Mouse (Mus musculus): Measurements from ENCODE around the gene Rassf7. TPM values are rescaled to one million over a fixed set of nuclear protein-coding genes. Genes with fewer than 3 reads are reported as not detected.
A peak's percentile ranks its signal among the peaks of the same experiment; 100 is the strongest.

Gene Rassf7
- polyA plus RNA-seq, 1 experiment from 2014 or later, result 20.2 TPM

DNA sequence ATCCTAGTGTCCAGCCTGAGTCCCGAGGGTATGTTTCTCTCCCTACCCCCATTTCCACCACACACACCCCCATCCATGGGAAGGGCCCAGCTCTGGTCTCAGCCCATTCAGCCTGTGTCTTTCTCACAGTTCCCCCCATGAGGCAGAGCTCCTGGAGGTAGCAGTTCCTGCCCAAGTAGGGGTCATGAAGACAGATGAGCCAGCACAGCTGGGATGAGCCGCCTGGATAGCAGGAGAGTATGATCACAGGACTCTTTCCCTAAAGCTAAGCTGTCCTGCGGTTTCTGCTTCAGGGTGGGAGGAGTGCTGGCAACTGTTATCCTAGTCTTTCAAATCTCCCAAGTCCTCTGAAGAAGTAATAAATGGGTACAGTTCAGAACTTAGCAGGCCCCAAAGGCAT lies 2.5 kb downstream of the Rassf7 start:
- 85% methylated on average over 3 of the region's 3 CpGs for WGBS
- Histone ChIP-seq H3K27me3 (ENCODE audit: control insufficient read depth, insufficient read depth, low read length) (no peaks in the 10 kb centered on the region), H3K9ac (no peak overlapping the region), H3K4me2 (replicated peaks) (no peak overlapping the region), H3K4me3 (replicated peaks; ENCODE audit: low read length) (no peak overlapping the region), H3K36me3 (replicated peaks; ENCODE audit: control insufficient read depth, insufficient read depth) (no peaks in the 10 kb centered on the region; the same call in 1 of the 2 replicates), H3K4me1 (replicated peaks; ENCODE audit: control insufficient read depth, insufficient read depth, low read length) (peaks cover 32% of the 10 kb centered on the region), H3K27ac (no peak overlapping the region), H3K9me3 (ENCODE audit: control insufficient read depth, low read length) (no peaks in the 10 kb centered on the region)
- ATAC-seq (ENCODE audit: low FRiP score) (no peak), DNase-seq (ENCODE audit: low spot score) (no peak)

DNA sequence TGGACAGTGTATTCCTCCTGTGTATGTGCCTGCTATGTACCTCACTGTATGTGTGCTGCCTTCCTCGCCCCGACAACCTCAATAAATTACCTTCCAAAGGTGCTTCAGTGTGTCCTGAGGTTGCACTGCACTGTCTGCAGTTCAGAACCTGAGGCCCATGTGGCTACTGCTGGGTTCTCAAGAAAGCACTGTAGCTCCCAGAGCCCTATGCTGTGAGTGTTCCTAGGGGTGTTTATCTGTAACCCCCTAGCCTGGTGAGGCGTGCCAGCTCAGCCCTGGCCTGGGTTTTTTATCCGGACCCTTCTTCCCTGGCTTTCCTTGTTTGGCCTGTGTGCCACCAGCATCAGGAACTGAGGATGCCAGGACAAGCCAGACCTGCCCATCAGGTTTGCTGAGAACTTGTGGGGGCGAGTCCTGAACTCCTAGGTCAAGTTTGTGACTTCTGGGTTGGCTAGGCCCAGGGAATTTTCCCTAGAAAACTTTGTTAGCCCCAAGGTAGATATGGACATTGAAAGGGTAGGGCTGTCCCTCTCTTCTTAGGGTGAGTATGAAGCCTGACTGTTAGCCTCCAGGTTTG lies 3.0 kb downstream of the Rassf7 start:
- no peaks in the 10 kb centered on the region for H3K27me3 ChIP-seq (ENCODE audit: control insufficient read depth, insufficient read depth, low read length)
- H3K27ac ChIP-seq, result no peak overlapping the region
- H3K36me3 ChIP-seq (replicated peaks; ENCODE audit: control insufficient read depth, insufficient read depth), result no peaks in the 10 kb centered on the region; the same call in 1 of the 2 replicates
- ATAC-seq (ENCODE audit: low FRiP score) (no peak), DNase-seq (ENCODE audit: low spot score) (no peak)
- peaks cover 32% of the 10 kb centered on the region for H3K4me1 ChIP-seq (replicated peaks; ENCODE audit: control insufficient read depth, insufficient read depth, low read length)
- no peak overlapping the region for H3K4me2 ChIP-seq (replicated peaks)
- 88% methylated on average over 5 of the region's 5 CpGs for WGBS
- no peaks in the 10 kb centered on the region for H3K9me3 ChIP-seq (ENCODE audit: control insufficient read depth, low read length)
- no peak overlapping the region for H3K4me3 ChIP-seq (replicated peaks; ENCODE audit: low read length)
- no peak overlapping the region for H3K9ac ChIP-seq

DNA sequence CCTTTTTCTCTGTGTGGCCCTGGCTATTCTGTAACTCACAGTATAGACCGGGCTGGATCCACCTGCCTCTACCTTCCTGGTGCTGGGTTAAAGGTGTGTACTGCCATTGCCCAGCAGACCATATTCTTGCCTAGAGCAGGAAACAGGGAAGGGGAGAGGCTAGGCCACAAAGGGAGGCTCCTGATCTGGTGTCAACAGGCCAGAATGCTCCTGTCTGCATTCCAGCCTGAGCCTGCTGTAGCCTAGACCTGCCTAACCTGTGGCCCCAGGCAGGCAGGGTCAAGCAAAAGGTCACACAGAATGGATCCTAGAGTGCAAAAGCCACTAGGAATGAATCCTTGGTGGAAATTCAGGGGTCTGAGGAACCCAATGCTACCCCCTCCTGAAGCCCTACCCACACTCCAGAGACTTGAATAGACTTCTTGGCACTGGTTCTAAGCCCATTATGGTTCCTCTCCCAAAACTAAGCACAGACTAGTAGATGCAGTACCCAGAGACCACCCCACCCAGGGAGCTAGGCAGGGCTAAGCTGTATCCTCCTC lies 4.0 kb downstream of the Rassf7 start:
- 100% methylated on average over 1 of the region's 1 CpGs for WGBS
- Histone ChIP-seq H3K9ac (no peak overlapping the region), H3K4me3 (replicated peaks; ENCODE audit: low read length) (no peak overlapping the region), H3K36me3 (replicated peaks; ENCODE audit: control insufficient read depth, insufficient read depth) (no peaks in the 10 kb centered on the region; the same call in 1 of the 2 replicates), H3K9me3 (ENCODE audit: control insufficient read depth, low read length) (no peaks in the 10 kb centered on the region), H3K4me2 (replicated peaks) (no peak overlapping the region), H3K4me1 (replicated peaks; ENCODE audit: control insufficient read depth, insufficient read depth, low read length) (peaks cover 32% of the 10 kb centered on the region), H3K27ac (no peak overlapping the region), H3K27me3 (ENCODE audit: control insufficient read depth, insufficient read depth, low read length) (no peaks in the 10 kb centered on the region)
- DNase-seq (ENCODE audit: low spot score) (no peak), ATAC-seq (ENCODE audit: low FRiP score) (no peak)

DNA sequence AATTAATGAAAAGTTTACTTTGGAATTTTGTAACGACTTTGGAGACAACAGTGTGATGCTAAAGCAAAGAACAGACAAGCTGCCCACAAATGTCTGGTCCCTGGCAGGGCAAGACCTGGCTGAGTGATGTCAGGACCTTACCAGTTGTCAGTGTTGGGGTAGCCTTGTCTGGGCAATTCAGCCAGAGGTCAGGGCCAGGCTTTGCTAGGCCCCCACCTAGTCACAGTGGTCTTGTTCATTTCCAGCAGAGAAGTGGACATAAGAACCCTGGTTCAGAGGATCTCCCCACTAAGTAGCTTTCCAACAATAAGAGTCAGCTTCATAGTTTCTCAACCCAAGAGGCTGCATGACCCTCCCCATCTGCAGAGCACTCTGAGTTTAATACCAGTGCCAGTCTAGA lies 4.7 kb downstream of the Rassf7 start:
- Histone ChIP-seq H3K27ac (no peak overlapping the region), H3K9ac (no peak overlapping the region), H3K4me3 (replicated peaks; ENCODE audit: low read length) (no peak overlapping the region), H3K4me1 (replicated peaks; ENCODE audit: control insufficient read depth, insufficient read depth, low read length) (peaks cover 27% of the 10 kb centered on the region), H3K9me3 (ENCODE audit: control insufficient read depth, low read length) (no peaks in the 10 kb centered on the region), H3K27me3 (ENCODE audit: control insufficient read depth, insufficient read depth, low read length) (no peaks in the 10 kb centered on the region), H3K4me2 (replicated peaks) (no peak overlapping the region), H3K36me3 (replicated peaks; ENCODE audit: control insufficient read depth, insufficient read depth) (no peaks in the 10 kb centered on the region; the same call in 1 of the 2 replicates)
- no peak for ATAC-seq (ENCODE audit: low FRiP score)
- WGBS, result 85% methylated on average over 1 of the region's 1 CpGs
- DNase-seq (ENCODE audit: low spot score), result no peak

DNA sequence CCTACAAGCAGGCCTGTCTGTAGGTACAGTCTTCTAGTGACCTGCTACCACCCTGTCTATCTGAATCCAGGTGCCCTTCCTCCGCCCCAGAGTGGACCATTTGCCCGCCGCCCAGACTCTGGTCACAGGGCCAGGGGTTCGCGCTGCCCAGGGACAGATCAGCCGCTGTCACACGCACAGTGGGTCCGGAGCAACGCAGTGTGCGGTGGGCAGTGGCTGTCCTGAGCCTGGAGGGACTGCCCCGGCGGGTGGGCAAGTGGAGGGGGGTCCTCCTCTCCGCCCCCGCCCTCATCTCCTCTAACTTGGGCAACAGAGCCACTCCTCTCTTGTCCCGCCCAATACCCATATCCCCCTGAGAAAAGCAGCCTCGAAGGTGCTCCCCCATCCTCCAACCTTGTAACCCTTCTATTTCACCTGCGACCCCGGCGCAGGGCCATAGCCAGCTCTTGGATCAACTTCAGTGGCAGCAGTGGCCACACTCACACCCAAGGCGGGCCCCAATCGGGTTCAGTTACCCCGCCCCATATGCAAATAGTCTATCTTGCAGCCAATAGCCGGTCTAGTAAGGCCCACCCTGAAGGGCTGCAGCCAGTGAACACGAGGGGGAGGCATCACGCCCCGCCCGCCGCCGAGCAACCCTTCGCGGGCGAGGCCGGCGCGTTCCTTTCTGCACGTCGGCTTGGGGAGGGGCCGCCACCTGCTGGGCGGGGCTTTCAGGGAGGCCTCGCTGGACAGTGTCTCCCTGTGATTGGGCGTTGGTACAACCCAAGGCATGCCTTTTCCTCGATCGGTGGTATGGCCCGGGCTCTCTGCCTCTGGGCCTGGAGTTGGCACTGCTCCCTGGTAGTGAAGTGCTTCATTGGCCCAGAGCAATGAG lies 5.8 kb downstream of the Rassf7 start:
- Histone ChIP-seq H3K36me3 (replicated peaks; ENCODE audit: control insufficient read depth, insufficient read depth) (no peaks in the 10 kb centered on the region; the same call in 1 of the 2 replicates), H3K9ac (peak overlapping the region; percentile 64), H3K4me2 (replicated peaks) (peak overlapping the region; percentile 76), H3K27me3 (ENCODE audit: control insufficient read depth, insufficient read depth, low read length) (no peaks in the 10 kb centered on the region), H3K27ac (peak overlapping the region; percentile 68), H3K4me1 (replicated peaks; ENCODE audit: control insufficient read depth, insufficient read depth, low read length) (peaks cover 23% of the 10 kb centered on the region), H3K4me3 (replicated peaks; ENCODE audit: low read length) (peak overlapping the region; percentile 36), H3K9me3 (ENCODE audit: control insufficient read depth, low read length) (no peaks in the 10 kb centered on the region)
- DNase-seq (ENCODE audit: low spot score) (peak; percentile 93), ATAC-seq (ENCODE audit: low FRiP score) (peak; percentile 96)
- WGBS, result 3% methylated on average over 43 of the region's 44 CpGs

DNA sequence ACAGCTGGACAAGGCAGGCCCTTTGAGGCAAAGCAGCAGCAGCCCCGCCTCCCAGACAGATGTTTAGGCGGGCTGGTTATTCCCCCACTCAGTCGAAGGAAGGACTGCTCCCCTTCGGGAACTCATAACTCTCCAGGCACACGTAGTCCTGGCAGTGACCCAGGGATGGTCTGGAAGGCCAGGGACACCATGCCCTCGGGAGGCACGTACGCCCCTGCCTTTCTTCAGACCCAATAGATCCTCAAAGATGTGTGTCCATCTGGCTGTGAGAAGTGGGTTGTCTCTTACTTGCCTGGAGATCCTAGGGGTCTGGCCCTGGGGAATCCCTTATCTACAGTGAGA lies 6.4 kb downstream of the Rassf7 start:
- Histone ChIP-seq H3K4me2 (replicated peaks) (peak overlapping the region; percentile 76), H3K4me1 (replicated peaks; ENCODE audit: control insufficient read depth, insufficient read depth, low read length) (peaks cover 18% of the 10 kb centered on the region), H3K9ac (peak overlapping the region; percentile 64), H3K27ac (peak overlapping the region; percentile 68), H3K27me3 (ENCODE audit: control insufficient read depth, insufficient read depth, low read length) (no peaks in the 10 kb centered on the region), H3K36me3 (replicated peaks; ENCODE audit: control insufficient read depth, insufficient read depth) (no peaks in the 10 kb centered on the region; the same call in 1 of the 2 replicates), H3K4me3 (replicated peaks; ENCODE audit: low read length) (peak overlapping the region; percentile 36), H3K9me3 (ENCODE audit: control insufficient read depth, low read length) (no peaks in the 10 kb centered on the region)
- WGBS, result 8% methylated on average over 8 of the region's 8 CpGs
- DNase-seq (ENCODE audit: low spot score) (peak; percentile 24), ATAC-seq (ENCODE audit: low FRiP score) (no peak)

DNA sequence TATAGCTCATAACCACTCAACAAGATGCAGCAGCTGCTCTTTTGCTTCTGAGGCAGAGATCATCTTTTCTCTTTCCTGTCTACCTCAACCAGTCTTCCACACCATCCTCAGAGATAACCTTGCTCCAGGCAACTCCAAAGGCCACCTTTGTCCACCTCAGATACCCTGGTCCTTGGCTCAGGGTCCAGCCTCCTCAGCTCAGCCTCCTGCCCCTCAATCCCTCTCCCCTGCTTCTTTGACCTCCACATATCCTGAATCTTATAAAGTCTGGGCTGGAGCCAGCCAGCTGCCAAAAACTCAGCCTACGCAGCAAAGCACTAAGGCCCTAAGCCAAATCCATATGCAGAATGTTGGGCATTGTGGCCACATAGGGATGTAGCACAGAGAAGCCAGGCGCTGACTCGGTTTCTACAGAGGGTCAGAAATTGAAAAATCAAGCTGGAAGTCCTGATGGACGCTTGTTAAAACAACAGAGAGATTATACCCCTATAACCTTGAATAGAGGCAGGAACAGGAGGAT lies 7.1 kb downstream of the Rassf7 start:
- no peak overlapping the region for H3K4me3 ChIP-seq (replicated peaks; ENCODE audit: low read length)
- H3K4me2 ChIP-seq (replicated peaks), result no peak overlapping the region
- no peak for ATAC-seq (ENCODE audit: low FRiP score)
- H3K9me3 ChIP-seq (ENCODE audit: control insufficient read depth, low read length), result no peaks in the 10 kb centered on the region
- H3K27me3 ChIP-seq (ENCODE audit: control insufficient read depth, insufficient read depth, low read length), result no peaks in the 10 kb centered on the region
- no peak for DNase-seq (ENCODE audit: low spot score)
- no peaks in the 10 kb centered on the region; the same call in 1 of the 2 replicates for H3K36me3 ChIP-seq (replicated peaks; ENCODE audit: control insufficient read depth, insufficient read depth)
- H3K4me1 ChIP-seq (replicated peaks; ENCODE audit: control insufficient read depth, insufficient read depth, low read length), result peaks cover 18% of the 10 kb centered on the region
- H3K27ac ChIP-seq, result no peak overlapping the region
- WGBS, result 91% methylated on average over 4 of the region's 4 CpGs
- no peak overlapping the region for H3K9ac ChIP-seq

DNA sequence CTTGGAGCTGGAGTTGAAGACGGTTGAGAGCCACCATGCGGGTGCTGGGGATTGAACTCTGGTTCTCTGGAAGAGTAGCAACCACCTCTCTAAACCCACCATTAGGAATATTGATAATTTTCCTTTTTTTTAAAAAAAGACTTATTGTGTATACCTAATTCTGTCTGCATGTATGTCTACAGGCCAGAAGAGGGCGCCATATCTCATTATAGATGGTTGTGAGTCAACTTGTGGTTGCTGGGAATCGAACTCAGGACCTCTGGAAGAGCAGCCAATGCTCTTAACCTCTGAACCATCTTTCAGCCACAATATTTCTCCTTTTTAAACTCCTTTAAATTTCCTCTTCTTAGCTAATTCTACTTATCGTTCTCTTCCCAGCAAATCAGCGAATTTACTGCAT lies 10.9 kb downstream of the Rassf7 start:
- Histone ChIP-seq H3K9ac (no peak overlapping the region), H3K36me3 (replicated peaks; ENCODE audit: control insufficient read depth, insufficient read depth) (peaks cover 13% of the 10 kb centered on the region), H3K4me2 (replicated peaks) (no peak overlapping the region), H3K27ac (no peak overlapping the region), H3K4me3 (replicated peaks; ENCODE audit: low read length) (no peak overlapping the region), H3K4me1 (replicated peaks; ENCODE audit: control insufficient read depth, insufficient read depth, low read length) (peaks cover 25% of the 10 kb centered on the region), H3K27me3 (ENCODE audit: control insufficient read depth, insufficient read depth, low read length) (no peaks in the 10 kb centered on the region), H3K9me3 (ENCODE audit: control insufficient read depth, low read length) (no peaks in the 10 kb centered on the region)
- ATAC-seq (ENCODE audit: low FRiP score), result no peak
- no peak for DNase-seq (ENCODE audit: low spot score)
- WGBS, result 87% methylated on average over 6 of the region's 6 CpGs

DNA sequence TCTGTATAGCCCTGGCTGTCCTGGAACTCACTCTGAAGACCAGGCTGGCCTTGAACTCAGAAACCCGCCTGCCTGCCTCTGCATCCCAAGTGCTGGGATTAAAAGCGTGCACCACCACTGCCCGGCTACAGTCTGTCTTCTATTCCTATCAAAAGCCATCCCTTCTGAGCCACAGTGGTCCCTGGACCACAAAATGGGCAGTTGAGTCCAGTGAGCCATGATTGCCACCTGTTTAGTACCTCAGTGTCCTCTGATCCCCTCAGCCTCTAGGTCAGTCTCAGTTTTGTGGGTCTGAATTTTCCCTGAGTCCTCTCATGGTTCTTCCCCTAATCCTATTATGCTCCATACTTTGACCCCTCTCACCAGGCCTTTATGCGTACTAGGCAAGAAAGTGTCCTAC lies 12.1 kb downstream of the Rassf7 start:
- peaks cover 26% of the 10 kb centered on the region for H3K36me3 ChIP-seq (replicated peaks; ENCODE audit: control insufficient read depth, insufficient read depth)
- H3K4me1 ChIP-seq (replicated peaks; ENCODE audit: control insufficient read depth, insufficient read depth, low read length), result peaks cover 15% of the 10 kb centered on the region
- H3K9me3 ChIP-seq (ENCODE audit: control insufficient read depth, low read length), result no peaks in the 10 kb centered on the region
- WGBS, result 76% methylated on average over 4 of the region's 4 CpGs
- peak overlapping the region; percentile 98 for H3K4me2 ChIP-seq (replicated peaks)
- DNase-seq (ENCODE audit: low spot score) (no peak), ATAC-seq (ENCODE audit: low FRiP score) (no peak)
- no peak overlapping the region for H3K9ac ChIP-seq
- no peak overlapping the region for H3K4me3 ChIP-seq (replicated peaks; ENCODE audit: low read length)
- H3K27me3 ChIP-seq (ENCODE audit: control insufficient read depth, insufficient read depth, low read length), result no peaks in the 10 kb centered on the region
- peak overlapping the region; percentile 96; the same call in 1 of the 2 replicates for H3K27ac ChIP-seq
